Mouse (Mus musculus): ENCODE measurements around the gene Nfia.

- TF ChIP-seq CTCF (IDR thresholded peaks at IDR 0.05; ENCODE audit: low read depth, low read length), result no peak
- no peak for TF ChIP-seq GATA1 (IDR thresholded peaks at IDR 0.05; ENCODE audit: borderline replicate concordance, low read length)
- no peak for TF ChIP-seq GATA2 (IDR thresholded peaks at IDR 0.05; ENCODE audit: borderline replicate concordance, low read depth, low read length)
These were observed 348.3 kb downstream of the Nfia start for GRCm38 (mm10) chr4:98120706-98121340.

Data from G1E (cell line).